Mouse (Mus musculus) adrenal gland, postnatal 0 days (tissue): ENCODE measurements around the gene Rbp7. TPM values are rescaled to one million over a fixed set of nuclear protein-coding genes. Genes with fewer than 3 reads are reported as not detected.

Experiments used
- polyA plus RNA-seq: library from polyadenylated mRNA; unstranded; fragments of >200 nt; fragmentation: Nextera tagmentation; extraction: Ambion mirVana; gene quantifications from 2 replicates; pipeline ENCODE4 v1.2.1, GENCODE M21; 2015

Gene Rbp7
- polyA plus RNA-seq = 8.3 and 9.6 TPM in 2 replicates

DNA sequence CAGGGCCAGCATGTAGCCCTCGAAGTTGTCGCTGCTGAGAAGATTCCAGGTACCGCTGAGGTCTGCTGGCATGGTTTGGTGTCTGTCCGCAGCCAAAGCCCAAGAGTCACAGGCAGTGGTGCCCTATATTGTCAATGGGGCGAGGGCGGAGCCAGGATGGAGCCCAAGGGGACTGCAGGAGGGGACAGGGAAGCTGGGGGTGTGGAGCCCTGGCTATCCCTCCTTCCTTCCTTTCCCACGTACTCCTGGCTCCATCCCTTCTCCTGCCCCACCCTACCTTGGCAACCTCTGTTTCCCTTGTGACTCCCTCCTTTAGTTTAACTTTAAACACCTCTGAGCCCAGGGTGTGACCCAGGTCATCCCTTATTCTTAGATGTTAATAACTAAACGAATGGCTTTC is at the start of gene Rbp7:
TSS of gene Rbp7 (minus strand) at position 100 of the 400 bp plus-strand sequence.

DNA sequence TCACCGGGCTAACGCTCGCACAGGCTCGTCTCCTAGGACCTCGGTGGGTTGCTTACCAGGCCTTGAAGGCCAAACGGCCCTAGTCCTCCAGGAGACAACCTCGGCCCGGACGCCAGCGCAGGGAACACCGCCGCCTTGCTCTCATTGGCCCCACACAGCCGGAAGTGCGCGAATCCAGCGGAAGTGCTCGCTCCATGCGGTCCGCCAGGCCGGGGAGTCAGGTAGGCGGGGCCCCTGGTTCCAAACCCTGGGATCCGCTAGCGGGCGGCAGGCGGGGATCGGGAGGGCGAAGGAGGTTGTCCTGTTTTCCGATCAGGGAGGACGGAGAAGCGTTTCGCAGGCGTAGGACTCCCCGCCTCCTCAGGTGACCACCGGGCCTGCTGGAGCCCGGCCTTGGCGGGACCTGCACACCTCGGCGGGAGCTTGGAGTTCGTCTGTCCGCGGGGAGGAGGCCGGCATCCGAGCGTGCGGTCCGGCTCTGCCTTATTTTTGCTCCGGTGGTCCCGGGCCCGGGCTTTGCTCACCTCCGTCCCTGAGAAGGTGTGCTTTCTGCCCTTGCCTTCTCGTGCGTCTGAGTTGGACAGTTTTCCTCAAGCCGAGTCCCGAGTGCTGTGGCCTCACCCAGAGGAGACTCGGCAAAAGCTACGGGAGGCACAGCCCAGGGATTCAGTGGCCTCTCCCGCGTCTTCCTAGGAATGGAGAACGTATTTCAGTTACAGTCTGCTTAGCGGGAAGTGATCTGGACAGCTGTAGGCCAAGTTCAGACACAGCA is 30.5 kb upstream of the Rbp7 start, which contains the start of the genes Nmnat1 and Lzic:
TSS of gene Nmnat1 (minus strand) at position 150 of the 772 bp plus-strand sequence.
TSS of gene Lzic (plus strand) at position 177 of the 772 bp plus-strand sequence.

DNA sequence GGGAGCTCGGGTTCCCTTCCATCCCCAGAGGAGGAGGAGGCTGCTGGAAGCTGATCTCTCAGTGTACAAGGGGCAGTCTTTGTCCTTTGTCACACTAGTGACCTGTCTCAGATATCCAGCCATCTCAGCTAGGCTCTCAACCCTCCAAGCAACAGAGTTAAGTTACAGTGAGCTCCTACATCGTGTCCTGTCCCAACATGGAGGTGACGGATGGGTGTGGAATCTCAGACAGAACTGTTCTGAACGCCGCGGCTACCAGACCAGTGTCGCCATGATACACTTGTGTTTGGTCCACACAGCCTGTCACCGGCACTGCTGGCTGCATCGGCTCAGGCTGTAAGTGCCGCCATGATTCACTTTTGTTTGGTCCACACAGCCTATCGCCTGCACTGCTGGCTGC is 22.3 kb upstream of the Rbp7 start, which contains the start of gene Tmem274:
TSS of gene Tmem274 (plus strand) at position 301 of the 400 bp plus-strand sequence.

DNA sequence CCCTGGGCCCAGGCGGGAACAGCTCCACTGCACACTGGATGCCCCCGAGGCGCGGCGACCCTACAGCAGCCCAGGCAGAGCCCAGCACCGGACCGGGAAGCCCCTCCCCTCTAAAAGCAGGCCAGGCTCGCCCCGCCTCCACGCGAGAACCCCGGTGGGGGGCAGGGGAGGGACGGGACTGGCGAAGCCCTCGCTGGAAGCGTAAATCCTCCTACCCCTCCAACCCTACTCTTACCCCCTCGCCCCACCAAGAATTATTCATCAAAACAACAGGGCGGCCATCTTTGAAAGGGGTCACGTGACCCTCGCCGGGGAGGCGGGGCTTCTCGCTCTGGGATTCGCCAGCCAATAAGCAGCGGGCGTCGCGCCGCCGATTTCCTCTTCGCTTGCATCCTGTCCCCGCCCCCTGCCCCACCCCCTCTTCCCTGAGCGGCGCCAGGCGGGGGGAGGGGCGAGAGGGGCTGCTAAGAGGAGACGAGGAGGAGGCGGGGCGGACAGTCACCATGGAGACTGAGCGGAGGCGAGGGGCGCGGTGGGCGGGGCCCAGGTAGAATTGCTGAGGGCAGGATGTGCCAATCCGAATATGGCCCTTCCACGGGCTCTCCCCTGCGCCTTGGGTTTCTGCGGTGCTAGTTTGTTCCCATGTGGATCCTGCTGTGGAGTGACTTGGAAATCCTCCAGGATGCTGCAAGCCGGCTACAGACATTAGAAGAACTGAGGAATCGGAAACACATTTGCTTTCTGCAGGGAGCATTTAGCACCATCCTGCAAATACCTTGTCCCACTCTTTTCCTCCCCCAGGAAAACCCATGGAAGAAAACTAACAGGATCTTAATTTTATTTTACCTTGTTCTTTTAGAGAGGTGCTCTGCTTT is 28.2 kb downstream of the Rbp7 start, which contains the start of gene Ube4b:
TSS of gene Ube4b (minus strand) at position 425 of the 875 bp plus-strand sequence.

Other genes starting within 250 kb of the Rbp7 start
- gene Kif1b, start 147.3 kb downstream of the Rbp7 start, polyA plus RNA-seq = 40.8 and 46.9 TPM in 2 replicates
- gene Ube4b, start 28.2 kb downstream of the Rbp7 start, polyA plus RNA-seq = 28.2 and 38.5 TPM in 2 replicates
- not detected in 2 replicates for gene Tmem274, start 22.4 kb upstream of the Rbp7 start, polyA plus RNA-seq
- 9.1 and 11.6 TPM in 2 replicates for gene Nmnat1, start 30.2 kb upstream of the Rbp7 start, polyA plus RNA-seq
- gene Lzic, start 30.3 kb upstream of the Rbp7 start, polyA plus RNA-seq = 24.6 and 26.5 TPM in 2 replicates
- gene Ctnnbip1, start 63.3 kb upstream of the Rbp7 start, polyA plus RNA-seq = 46.2 and 58.9 TPM in 2 replicates
- 37.9 and 54.7 TPM in 2 replicates for gene Clstn1, start 131.5 kb upstream of the Rbp7 start, polyA plus RNA-seq
- gene Pik3cd, start 247.6 kb upstream of the Rbp7 start, polyA plus RNA-seq = 4.1 and 7.7 TPM in 2 replicates